Mouse (Mus musculus): ENCODE results near the gene Drc1. TPM values are rescaled to one million over a fixed set of nuclear protein-coding genes. Genes with fewer than 3 reads are reported as not detected.
A peak's percentile ranks its signal among the peaks of the same experiment; 100 is the strongest.

Drc1 gene
- 0.15 and 0.50 TPM in 2 replicates for polyA plus RNA-seq (2012; rRNA removed)
- 0.14 and 0.41 TPM in 2 replicates for polyA plus RNA-seq (2014; fragmentation: Nextera tagmentation; extraction: Ambion mirVana)

- peak within 1 kb of the TSS; percentile 38 for H3K4me3 ChIP-seq (replicated peaks; ENCODE audit: low read length)
- DNase-seq (ENCODE audit: low spot score) (peak; percentile 45), ATAC-seq (ENCODE audit: low FRiP score, low read depth) (0 out of 2 replicates have a peak, but pooled peaks have one; percentile 57)
- no peaks in the 10 kb centered on the region for H3K9me3 ChIP-seq (ENCODE audit: control insufficient read depth, low read length)
- no peaks in the 10 kb centered on the region for H3K27me3 ChIP-seq (ENCODE audit: control insufficient read depth, insufficient read depth, low read length)
- no peak within 1 kb of the TSS for H3K27ac ChIP-seq (replicated peaks; ENCODE audit: low read depth, low read length)
- H3K9ac ChIP-seq (ENCODE audit: low read depth, low read length, severe bottlenecking) = peak within 1 kb of the TSS; percentile 47
- 0 out of 2 replicates have a peak, but pooled peaks cover 7% of the 10 kb centered on the region for H3K4me1 ChIP-seq (ENCODE audit: control insufficient read depth, insufficient read depth, low read length)
- 4% methylated on average over 25 of the region's 26 CpGs for WGBS
- TF ChIP-seq POLR2A (IDR thresholded peaks at IDR 0.05; ENCODE audit: borderline replicate concordance, extremely low read depth, insufficient read depth, insufficient read length) = no peak
- H3K4me2 ChIP-seq (replicated peaks; ENCODE audit: low read depth, low read length, severe bottlenecking) = peak within 1 kb of the TSS; percentile 70
- H3K36me3 ChIP-seq (ENCODE audit: control insufficient read depth, insufficient read depth, low read length) = no peaks in the 10 kb centered on the region
Measured at GRCm38 (mm10) chr5:30281291-30281732, at the start of gene Drc1. TSS of gene Drc1 (plus strand) at chr5:30281388.

DNA sequence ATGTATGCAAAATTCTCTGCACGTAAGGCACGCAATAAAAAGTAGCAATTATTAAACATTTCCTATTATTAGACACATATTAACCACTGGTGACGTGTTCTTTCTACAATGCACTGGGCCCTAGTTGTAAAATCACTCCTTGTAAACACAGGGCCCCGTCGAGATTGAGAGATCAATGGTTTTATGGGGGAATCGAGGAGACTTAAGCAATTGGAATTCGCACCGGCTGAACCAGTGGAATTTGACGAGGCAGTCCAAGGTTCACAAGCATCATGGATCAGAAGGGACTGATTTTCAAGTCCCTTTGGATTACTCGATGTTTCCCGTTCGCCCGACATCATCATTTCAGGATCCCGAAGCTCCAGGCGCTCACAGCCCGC, 49.3 kb upstream of the Drc1 start:
- TF ChIP-seq POLR2A (IDR thresholded peaks at IDR 0.05; ENCODE audit: borderline replicate concordance, extremely low read depth, insufficient read depth, insufficient read length) = no peak
- ATAC-seq (ENCODE audit: low FRiP score, low read depth) (no peak; the same call in 1 of the 2 replicates), DNase-seq (ENCODE audit: low spot score) (no peak)
- WGBS = 36% methylated on average over 16 of the region's 16 CpGs
- H3K9ac ChIP-seq (ENCODE audit: low read depth, low read length, severe bottlenecking) = peak overlapping the region; percentile 76
- no peaks in the 10 kb centered on the region for H3K27me3 ChIP-seq (ENCODE audit: control insufficient read depth, insufficient read depth, low read length)
- H3K4me3 ChIP-seq (replicated peaks; ENCODE audit: low read length) = peak overlapping the region; percentile 69
- peak overlapping the region; percentile 71 for H3K27ac ChIP-seq (replicated peaks; ENCODE audit: low read depth, low read length)
- peaks cover 12% of the 10 kb centered on the region for H3K4me1 ChIP-seq (ENCODE audit: control insufficient read depth, insufficient read depth, low read length)
- peak overlapping the region; percentile 79 for H3K4me2 ChIP-seq (replicated peaks; ENCODE audit: low read depth, low read length, severe bottlenecking)
- peaks cover 4% of the 10 kb centered on the region; the same call in 1 of the 2 replicates for H3K9me3 ChIP-seq (ENCODE audit: control insufficient read depth, low read length)
- 0 out of 2 replicates have a peak, but pooled peaks cover 6% of the 10 kb centered on the region for H3K36me3 ChIP-seq (ENCODE audit: control insufficient read depth, insufficient read depth, low read length)

- DNase-seq (ENCODE audit: low spot score) = peak; percentile 98
- H3K4me1 ChIP-seq (ENCODE audit: control insufficient read depth, insufficient read depth, low read length) = peaks cover 12% of the 10 kb centered on the region
- peak within 1 kb of the TSS; percentile 80 for H3K27ac ChIP-seq (replicated peaks; ENCODE audit: low read depth, low read length)
- H3K9me3 ChIP-seq (ENCODE audit: control insufficient read depth, low read length) = peaks cover 4% of the 10 kb centered on the region; the same call in 1 of the 2 replicates
- H3K36me3 ChIP-seq (ENCODE audit: control insufficient read depth, insufficient read depth, low read length) = 0 out of 2 replicates have a peak, but pooled peaks cover 6% of the 10 kb centered on the region
- H3K4me3 ChIP-seq (replicated peaks; ENCODE audit: low read length) = peak within 1 kb of the TSS; percentile 69
- no peaks in the 10 kb centered on the region for H3K27me3 ChIP-seq (ENCODE audit: control insufficient read depth, insufficient read depth, low read length)
- peak; percentile 91; the same call in 1 of the 2 replicates for TF ChIP-seq POLR2A (IDR thresholded peaks at IDR 0.05; ENCODE audit: borderline replicate concordance, extremely low read depth, insufficient read depth, insufficient read length)
- peak; percentile 100 for ATAC-seq (ENCODE audit: low FRiP score, low read depth)
- 1% methylated on average over 63 of the region's 71 CpGs for WGBS
- peak within 1 kb of the TSS; percentile 76 for H3K9ac ChIP-seq (ENCODE audit: low read depth, low read length, severe bottlenecking)
- H3K4me2 ChIP-seq (replicated peaks; ENCODE audit: low read depth, low read length, severe bottlenecking) = peak within 1 kb of the TSS; percentile 79
Measured at GRCm38 (mm10) chr5:30232271-30232971, 48.8 kb upstream of the Drc1 start, which contains the start of gene Selenoi. TSS of gene Selenoi (plus strand) at chr5:30232581.

GRCm38 (mm10) chr5:30233042-30233441, 48.1 kb upstream of the Drc1 start:
- 2% methylated on average over 15 of the region's 15 CpGs for WGBS
- Histone ChIP-seq H3K4me3 (replicated peaks; ENCODE audit: low read length) (peak overlapping the region; percentile 69), H3K27ac (replicated peaks; ENCODE audit: low read depth, low read length) (peak overlapping the region; percentile 80), H3K4me1 (ENCODE audit: control insufficient read depth, insufficient read depth, low read length) (peaks cover 12% of the 10 kb centered on the region), H3K4me2 (replicated peaks; ENCODE audit: low read depth, low read length, severe bottlenecking) (peak overlapping the region; percentile 79), H3K9me3 (ENCODE audit: control insufficient read depth, low read length) (peaks cover 4% of the 10 kb centered on the region; the same call in 1 of the 2 replicates), H3K9ac (ENCODE audit: low read depth, low read length, severe bottlenecking) (peak overlapping the region; percentile 76), H3K36me3 (ENCODE audit: control insufficient read depth, insufficient read depth, low read length) (0 out of 2 replicates have a peak, but pooled peaks cover 6% of the 10 kb centered on the region), H3K27me3 (ENCODE audit: control insufficient read depth, insufficient read depth, low read length) (no peaks in the 10 kb centered on the region)
- TF ChIP-seq POLR2A (IDR thresholded peaks at IDR 0.05; ENCODE audit: borderline replicate concordance, extremely low read depth, insufficient read depth, insufficient read length) = no peak
- ATAC-seq (ENCODE audit: low FRiP score, low read depth) (no peak), DNase-seq (ENCODE audit: low spot score) (no peak)

DNA sequence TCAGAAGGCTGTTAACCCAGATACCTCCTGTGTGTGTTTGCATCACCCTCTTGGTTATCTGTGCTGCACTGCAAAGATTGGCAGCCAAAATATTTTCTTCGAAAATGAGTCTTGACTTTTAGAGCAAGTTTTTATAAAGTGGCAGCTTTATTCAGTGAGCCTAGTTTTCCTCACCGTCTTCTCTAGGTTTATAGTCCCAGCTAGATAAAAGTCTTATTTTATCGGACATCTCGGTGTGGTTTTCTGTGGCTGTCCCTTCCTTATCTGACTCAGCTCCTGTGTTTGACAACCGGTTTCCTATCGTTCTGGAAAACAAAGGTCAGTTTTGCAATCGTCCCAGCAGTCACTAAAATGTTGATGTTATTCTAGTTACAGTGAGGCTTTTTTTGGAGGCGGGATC, 47.2 kb upstream of the Drc1 start:
- no peak overlapping the region for H3K27ac ChIP-seq (replicated peaks; ENCODE audit: low read depth, low read length)
- TF ChIP-seq POLR2A (IDR thresholded peaks at IDR 0.05; ENCODE audit: borderline replicate concordance, extremely low read depth, insufficient read depth, insufficient read length) = no peak
- WGBS = 74% methylated on average over 8 of the region's 8 CpGs
- 0 out of 2 replicates have a peak, but pooled peaks cover 6% of the 10 kb centered on the region for H3K36me3 ChIP-seq (ENCODE audit: control insufficient read depth, insufficient read depth, low read length)
- no peaks in the 10 kb centered on the region for H3K27me3 ChIP-seq (ENCODE audit: control insufficient read depth, insufficient read depth, low read length)
- peak overlapping the region; percentile 76 for H3K9ac ChIP-seq (ENCODE audit: low read depth, low read length, severe bottlenecking)
- no peak for DNase-seq (ENCODE audit: low spot score)
- H3K4me1 ChIP-seq (ENCODE audit: control insufficient read depth, insufficient read depth, low read length) = peaks cover 12% of the 10 kb centered on the region
- ATAC-seq (ENCODE audit: low FRiP score, low read depth) = no peak
- peak overlapping the region; percentile 69 for H3K4me3 ChIP-seq (replicated peaks; ENCODE audit: low read length)
- H3K4me2 ChIP-seq (replicated peaks; ENCODE audit: low read depth, low read length, severe bottlenecking) = peak overlapping the region; percentile 79
- H3K9me3 ChIP-seq (ENCODE audit: control insufficient read depth, low read length) = peaks cover 4% of the 10 kb centered on the region; the same call in 1 of the 2 replicates

Data from limb, embryonic 14.5 days (tissue).